Mouse (Mus musculus) hindbrain, embryonic 15.5 days (tissue): ENCODE data around the gene Nme6. TPM values are rescaled to one million over a fixed set of nuclear protein-coding genes. Genes with fewer than 3 reads are reported as not detected.

Experiments
- ATAC-seq: fragments of 200-750 bp; cut with Nextera tagmentation; 2 replicates; pipeline ENCODE4 v1.8.0; 2017; ENCODE audit warnings: low read depth, moderate number of reproducible peaks, moderate TSS enrichment; ENCODE audit not compliant: low FRiP score
- H3K27ac ChIP-seq: fragments of 300-500 bp; sonication (generic); replicated peaks from 2 replicates; pipeline ENCODE4 v1.5.1; 2015; ENCODE audit warnings: mild to moderate bottlenecking, inconsistent platforms
- H3K27me3 ChIP-seq: fragments of 300-500 bp; sonication (generic); 2 replicates; pipeline ENCODE4 v1.6.1; 2015; ENCODE audit warnings: control low read depth, inconsistent platforms
- H3K36me3 ChIP-seq: fragments of 300-500 bp; sonication (generic); 2 replicates; pipeline ENCODE4 v1.6.1; 2015; ENCODE audit warnings: control low read depth, inconsistent platforms
- H3K4me1 ChIP-seq: fragments of 300-500 bp; sonication (generic); replicated peaks from 2 replicates; pipeline ENCODE4 v1.6.1; 2015; ENCODE audit warnings: control low read depth, inconsistent platforms
- H3K4me2 ChIP-seq: fragments of 300-500 bp; sonication (generic); 2 replicates; pipeline ENCODE4 v1.6.1; 2015; ENCODE audit warnings: moderate library complexity, mild to moderate bottlenecking, inconsistent platforms
- H3K4me3 ChIP-seq: fragments of 300-500 bp; sonication (generic); 2 replicates; pipeline ENCODE4 v1.5.1; 2015; ENCODE audit warnings: mild to moderate bottlenecking, inconsistent platforms
- H3K9ac ChIP-seq: fragments of 300-500 bp; sonication (generic); 2 replicates; pipeline ENCODE4 v1.6.1; 2015; ENCODE audit warnings: inconsistent platforms
- H3K9me3 ChIP-seq: fragments of 300-500 bp; sonication (generic); 2 replicates; pipeline ENCODE4 v1.6.1; 2016; ENCODE audit warnings: control low read depth, inconsistent platforms
- WGBS: fragments of 180-500 bp; shearing (Covaris S2); methylation state at CpG from one replicate; pipeline ENCODE4 v1.1.7; 2015; 5-methylcytosine and 5-hydroxymethylcytosine counted together
- polyA plus RNA-seq: library from polyadenylated mRNA; unstranded; fragments of >200 nt; fragmentation: Nextera tagmentation; extraction: Ambion mirVana; gene quantifications from 2 replicates; pipeline ENCODE4 v1.2.1, GENCODE M21; 2015

Gene Nme6
- polyA plus RNA-seq, 1 experiment from 2014 or later, result 72.9 TPM

DNA sequence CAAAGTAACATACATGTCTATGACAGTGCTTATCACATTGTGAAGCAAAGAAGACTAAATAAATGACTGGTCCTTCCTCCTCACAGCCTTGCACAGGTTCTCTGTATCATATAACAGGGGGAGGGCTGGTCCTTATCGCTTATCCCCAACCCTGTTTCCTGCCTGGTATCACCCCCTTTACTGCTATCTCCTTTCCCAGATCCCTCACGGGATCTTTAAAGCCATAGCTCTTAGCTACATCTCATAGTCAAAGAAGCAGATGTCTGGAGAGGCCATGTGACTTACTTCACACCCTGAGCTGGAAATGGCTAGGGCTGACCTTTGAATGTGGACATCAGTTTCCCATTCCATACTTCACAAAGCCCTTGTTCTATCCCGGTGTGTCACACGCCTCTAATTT, 6.8 kb upstream of the Nme6 start:
- ATAC-seq, result no peak
- no peaks in the 10 kb centered on the region for H3K36me3 ChIP-seq
- no peak overlapping the region for H3K27ac ChIP-seq
- no peak overlapping the region for H3K4me3 ChIP-seq
- 70% methylated on average over 4 of the region's 4 CpGs for WGBS
- no peak overlapping the region for H3K9ac ChIP-seq
- H3K9me3 ChIP-seq, result no peaks in the 10 kb centered on the region
- no peaks in the 10 kb centered on the region for H3K27me3 ChIP-seq
- H3K4me1 ChIP-seq, result no peaks in the 10 kb centered on the region
- no peak overlapping the region for H3K4me2 ChIP-seq

DNA sequence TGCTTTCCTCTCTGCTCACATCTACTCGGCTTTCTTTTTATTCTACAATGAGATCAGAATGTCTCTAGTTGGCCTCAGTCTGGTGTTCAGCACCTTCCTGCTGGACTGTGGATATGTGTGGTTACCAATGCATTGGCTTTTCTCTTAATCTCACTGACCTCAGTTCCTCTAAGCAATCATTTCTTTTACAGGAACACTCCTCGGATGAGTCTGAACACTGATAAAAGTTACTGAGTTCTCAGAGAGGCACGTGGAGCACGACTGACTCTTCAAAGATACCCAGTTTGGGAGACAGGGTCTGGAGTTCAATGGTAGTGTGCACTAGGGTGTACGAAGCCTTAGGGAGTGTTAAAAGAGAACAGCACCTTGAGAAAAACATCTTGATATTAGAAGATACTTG, 6.4 kb upstream of the Nme6 start:
- no peaks in the 10 kb centered on the region for H3K36me3 ChIP-seq
- ATAC-seq, result no peak
- no peak overlapping the region for H3K4me3 ChIP-seq
- no peak overlapping the region for H3K4me2 ChIP-seq
- no peak overlapping the region for H3K27ac ChIP-seq
- 78% methylated on average over 5 of the region's 5 CpGs for WGBS
- H3K9ac ChIP-seq, result no peak overlapping the region
- no peaks in the 10 kb centered on the region for H3K9me3 ChIP-seq
- H3K4me1 ChIP-seq, result no peaks in the 10 kb centered on the region
- no peaks in the 10 kb centered on the region for H3K27me3 ChIP-seq

DNA sequence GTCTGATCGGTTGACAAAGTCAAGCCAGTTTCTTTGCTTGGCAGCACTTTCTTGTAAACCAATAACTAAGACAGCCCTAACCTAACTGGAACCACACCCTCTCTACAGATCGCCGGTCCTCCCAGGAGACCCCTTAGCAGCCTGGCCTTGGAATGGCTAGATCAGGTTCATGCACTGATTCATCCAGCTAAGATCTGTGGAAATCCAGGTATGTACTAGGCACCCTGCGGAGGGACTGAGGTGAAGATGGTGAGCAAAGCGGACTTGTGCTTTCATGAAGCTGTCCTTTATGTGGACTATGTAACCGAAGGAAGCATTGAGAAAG, 501 bp downstream of the Nme6 start:
- ATAC-seq, result peak; percentile 66
- WGBS, result 8% methylated on average over 6 of the region's 6 CpGs
- no peaks in the 10 kb centered on the region for H3K27me3 ChIP-seq
- H3K9ac ChIP-seq, result peak overlapping the region; percentile 63
- peak overlapping the region; percentile 89 for H3K4me2 ChIP-seq
- no peaks in the 10 kb centered on the region for H3K9me3 ChIP-seq
- H3K27ac ChIP-seq, result peak overlapping the region; percentile 90
- H3K4me3 ChIP-seq, result peak overlapping the region; percentile 65
- peaks cover 10% of the 10 kb centered on the region for H3K4me1 ChIP-seq
- H3K36me3 ChIP-seq, result 0 out of 2 replicates have a peak, but pooled peaks cover 5% of the 10 kb centered on the region

DNA sequence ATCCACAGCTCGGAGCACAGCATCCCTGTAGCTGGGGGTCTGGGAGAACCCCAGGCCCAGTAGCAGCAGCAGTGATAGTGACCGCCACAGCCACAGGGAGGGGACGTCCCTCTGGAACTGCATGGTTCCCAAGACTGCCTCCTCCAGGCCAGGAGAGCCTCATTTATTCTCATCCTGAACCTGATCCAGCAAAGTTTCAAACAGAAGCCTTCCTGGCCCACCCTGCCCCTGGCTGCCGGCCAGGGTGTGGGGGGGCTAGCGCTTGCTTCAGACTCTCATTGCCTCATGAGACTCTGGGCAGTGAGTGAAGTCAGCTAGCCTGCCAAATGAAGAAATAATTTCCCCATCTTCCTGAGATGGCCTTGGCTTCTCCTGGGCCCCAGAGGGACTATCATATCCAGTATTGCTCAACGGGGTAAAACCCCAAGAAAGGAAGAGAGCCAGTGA, 16.8 kb downstream of the Nme6 start, which contains the start of gene Camp:
Camp (minus strand) TSS at position 306 of the 447 bp plus-strand sequence.
- Histone ChIP-seq H3K36me3 (peaks cover 1% of the 10 kb centered on the region; the same call in 1 of the 2 replicates), H3K4me1 (0 out of 2 replicates have a peak, but pooled peaks cover 3% of the 10 kb centered on the region), H3K4me2 (no peak within 1 kb of the TSS), H3K27ac (no peak within 1 kb of the TSS), H3K9me3 (no peaks in the 10 kb centered on the region), H3K9ac (no peak within 1 kb of the TSS), H3K4me3 (no peak within 1 kb of the TSS), H3K27me3 (no peaks in the 10 kb centered on the region)
- WGBS, result 72% methylated on average over 6 of the region's 6 CpGs
- peak; percentile 30; the same call in 1 of the 2 replicates for ATAC-seq

DNA sequence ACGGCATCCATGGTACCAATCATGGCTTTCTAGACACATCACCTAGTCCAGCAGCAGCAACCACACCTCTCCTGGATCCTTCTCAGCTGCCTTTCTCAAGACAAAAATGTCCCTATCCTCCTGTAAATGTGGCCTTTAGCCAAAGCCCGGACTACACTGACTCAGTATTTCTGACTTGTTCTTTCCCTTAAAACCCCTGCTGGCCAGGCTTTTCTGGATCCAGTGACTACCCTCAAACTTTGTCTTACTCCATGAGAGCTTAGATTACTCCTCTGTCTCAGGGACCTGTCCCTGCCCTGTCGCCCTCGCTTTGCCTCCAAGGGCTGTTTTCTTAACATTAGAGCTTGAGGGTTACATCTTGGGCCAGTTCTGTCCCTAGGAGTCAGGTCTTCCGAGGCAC, 17.6 kb downstream of the Nme6 start:
- Histone ChIP-seq H3K9me3 (no peaks in the 10 kb centered on the region), H3K9ac (no peak overlapping the region), H3K27ac (no peak overlapping the region), H3K36me3 (no peaks in the 10 kb centered on the region), H3K4me2 (no peak overlapping the region), H3K27me3 (no peaks in the 10 kb centered on the region), H3K4me1 (0 out of 2 replicates have a peak, but pooled peaks cover 3% of the 10 kb centered on the region), H3K4me3 (no peak overlapping the region)
- 89% methylated on average over 5 of the region's 5 CpGs for WGBS
- no peak for ATAC-seq

DNA sequence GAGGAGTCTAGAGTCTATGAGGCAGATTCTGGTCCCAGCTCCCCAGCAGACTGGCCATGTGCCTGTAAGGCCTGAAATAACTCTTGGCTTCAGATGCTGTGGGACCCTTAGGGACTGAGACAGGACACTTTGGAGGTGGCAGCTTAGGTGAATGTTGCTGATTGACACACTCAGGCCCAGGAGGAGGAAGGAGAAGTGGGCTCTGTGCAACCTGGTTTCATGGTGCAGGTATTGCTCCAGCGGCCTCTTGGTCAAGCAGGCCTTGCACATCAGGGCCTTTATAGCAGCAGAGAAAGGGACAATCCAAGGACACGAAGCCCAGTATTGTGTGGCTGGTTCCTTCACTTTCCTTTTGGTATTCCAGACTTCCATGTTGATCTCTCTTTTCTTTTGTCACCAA, 21.8 kb downstream of the Nme6 start:
- no peak overlapping the region for H3K4me3 ChIP-seq
- H3K36me3 ChIP-seq, result no peaks in the 10 kb centered on the region
- H3K4me1 ChIP-seq, result 0 out of 2 replicates have a peak, but pooled peaks cover under 1% of the 10 kb centered on the region
- ATAC-seq, result no peak
- no peak overlapping the region for H3K27ac ChIP-seq
- no peak overlapping the region for H3K4me2 ChIP-seq
- WGBS, result 87% methylated on average over 2 of the region's 2 CpGs
- no peaks in the 10 kb centered on the region for H3K27me3 ChIP-seq
- H3K9me3 ChIP-seq, result no peaks in the 10 kb centered on the region
- no peak overlapping the region for H3K9ac ChIP-seq

DNA sequence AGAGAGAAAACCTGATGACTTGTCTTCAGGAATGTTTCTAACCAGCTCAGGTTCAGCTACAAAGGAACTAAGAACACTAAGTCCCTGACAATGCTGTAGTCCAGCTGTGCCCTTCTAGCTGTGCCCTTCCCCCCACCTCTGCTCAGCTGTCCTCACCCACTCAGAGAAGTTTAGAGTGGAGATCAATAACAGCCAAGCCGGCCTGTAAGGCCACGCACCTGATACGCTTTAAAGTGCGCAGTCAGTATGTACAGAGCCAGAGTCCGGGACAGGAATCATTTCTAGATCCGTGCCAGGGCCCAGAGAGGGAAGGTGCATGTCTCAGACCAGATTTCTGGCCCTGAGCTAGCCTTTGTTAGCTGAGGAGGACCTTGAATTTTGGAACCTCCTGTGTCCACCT, 23.4 kb downstream of the Nme6 start:
- Histone ChIP-seq H3K4me3 (no peak overlapping the region), H3K27ac (no peak overlapping the region), H3K36me3 (no peaks in the 10 kb centered on the region), H3K9ac (no peak overlapping the region), H3K4me2 (no peak overlapping the region), H3K4me1 (no peaks in the 10 kb centered on the region), H3K27me3 (no peaks in the 10 kb centered on the region), H3K9me3 (no peaks in the 10 kb centered on the region)
- WGBS, result 88% methylated on average over 6 of the region's 6 CpGs
- ATAC-seq, result no peak

DNA sequence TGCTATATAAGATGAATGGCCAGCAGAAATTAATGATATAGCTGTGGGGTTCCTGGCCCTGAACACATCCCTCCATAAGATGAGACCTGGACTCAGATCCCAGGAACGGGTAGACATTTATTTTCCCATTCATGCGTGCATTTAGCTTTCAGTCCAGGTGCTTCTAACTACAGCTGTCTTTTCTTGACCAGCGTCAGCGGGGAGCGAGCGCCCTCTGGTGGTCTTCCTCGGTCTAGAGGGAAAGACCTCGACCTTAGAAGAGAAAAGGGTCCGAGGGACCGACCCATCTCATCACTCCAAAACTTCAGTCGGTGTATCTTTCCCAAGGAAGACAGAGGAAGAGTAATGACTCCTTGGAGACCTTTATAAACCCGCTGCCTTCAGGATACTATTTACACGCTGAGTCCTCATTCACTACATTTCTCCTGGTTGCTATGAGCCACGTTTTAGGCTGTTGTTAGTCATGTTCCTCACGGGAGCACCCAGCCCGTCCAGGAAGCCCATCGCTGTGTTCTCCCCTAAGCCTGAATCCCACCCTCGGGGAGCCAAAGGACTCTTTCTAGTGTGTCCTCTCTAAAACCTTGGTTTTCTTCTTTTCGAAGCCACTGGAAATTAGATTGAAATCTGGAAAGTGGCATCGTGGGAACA, 30.0 kb downstream of the Nme6 start:
- WGBS, result 20% methylated on average over 20 of the region's 20 CpGs
- H3K27ac ChIP-seq, result no peak overlapping the region
- no peaks in the 10 kb centered on the region for H3K36me3 ChIP-seq
- H3K27me3 ChIP-seq, result no peaks in the 10 kb centered on the region
- H3K9me3 ChIP-seq, result no peaks in the 10 kb centered on the region
- no peak overlapping the region for H3K9ac ChIP-seq
- ATAC-seq, result peak; percentile 59
- H3K4me1 ChIP-seq, result no peaks in the 10 kb centered on the region
- peak overlapping the region; percentile 38 for H3K4me2 ChIP-seq
- no peak overlapping the region for H3K4me3 ChIP-seq

DNA sequence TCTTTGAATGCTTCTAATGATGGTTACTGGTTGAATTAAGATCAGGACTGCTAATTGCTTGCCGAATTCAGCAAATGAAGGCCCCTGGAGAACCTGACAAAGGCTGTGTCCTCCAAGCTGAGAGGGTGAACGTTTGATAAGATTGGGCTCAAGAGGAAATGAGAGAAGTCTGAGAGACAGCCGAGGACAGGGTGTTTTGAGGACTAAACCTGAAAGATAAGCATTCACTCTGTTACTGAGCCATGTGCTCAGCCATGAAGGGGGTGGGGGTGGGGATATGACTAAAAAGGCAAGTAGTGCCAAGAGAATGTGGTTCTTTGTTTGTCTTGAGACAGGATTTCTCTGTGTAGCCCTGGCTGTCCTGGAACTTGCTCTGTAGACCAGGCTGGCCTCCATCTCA, 30.5 kb downstream of the Nme6 start:
- Histone ChIP-seq H3K4me1 (no peaks in the 10 kb centered on the region), H3K27me3 (no peaks in the 10 kb centered on the region), H3K4me3 (no peak overlapping the region), H3K4me2 (no peak overlapping the region), H3K27ac (no peak overlapping the region), H3K36me3 (no peaks in the 10 kb centered on the region), H3K9me3 (no peaks in the 10 kb centered on the region), H3K9ac (no peak overlapping the region)
- no peak for ATAC-seq
- 56% methylated on average over 3 of the region's 3 CpGs for WGBS

DNA sequence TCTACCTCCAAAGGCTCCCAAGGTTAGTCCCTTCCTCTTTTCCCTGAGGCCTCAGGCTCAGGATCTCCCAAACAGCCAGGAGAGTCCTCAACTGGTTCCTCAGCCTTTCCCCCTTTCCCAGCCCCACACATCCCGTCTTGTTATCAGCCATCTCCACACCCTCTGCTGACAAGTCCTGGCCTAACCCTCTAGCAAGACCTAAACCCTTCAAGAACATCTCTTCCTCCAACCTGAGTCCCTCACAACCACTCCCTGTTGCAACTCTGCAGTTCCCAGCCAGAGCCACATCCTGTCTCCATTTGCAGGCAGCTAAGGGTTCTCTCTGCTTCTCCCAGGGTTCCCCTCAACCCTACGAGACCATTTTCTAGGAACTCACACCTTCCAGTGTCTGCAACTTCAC, 33.7 kb downstream of the Nme6 start:
- Histone ChIP-seq H3K9me3 (no peaks in the 10 kb centered on the region), H3K4me1 (no peaks in the 10 kb centered on the region), H3K27ac (no peak overlapping the region), H3K4me3 (no peak overlapping the region), H3K4me2 (no peak overlapping the region), H3K36me3 (no peaks in the 10 kb centered on the region), H3K9ac (no peak overlapping the region), H3K27me3 (no peaks in the 10 kb centered on the region)
- ATAC-seq, result no peak
- 79% methylated on average over 2 of the region's 2 CpGs for WGBS

DNA sequence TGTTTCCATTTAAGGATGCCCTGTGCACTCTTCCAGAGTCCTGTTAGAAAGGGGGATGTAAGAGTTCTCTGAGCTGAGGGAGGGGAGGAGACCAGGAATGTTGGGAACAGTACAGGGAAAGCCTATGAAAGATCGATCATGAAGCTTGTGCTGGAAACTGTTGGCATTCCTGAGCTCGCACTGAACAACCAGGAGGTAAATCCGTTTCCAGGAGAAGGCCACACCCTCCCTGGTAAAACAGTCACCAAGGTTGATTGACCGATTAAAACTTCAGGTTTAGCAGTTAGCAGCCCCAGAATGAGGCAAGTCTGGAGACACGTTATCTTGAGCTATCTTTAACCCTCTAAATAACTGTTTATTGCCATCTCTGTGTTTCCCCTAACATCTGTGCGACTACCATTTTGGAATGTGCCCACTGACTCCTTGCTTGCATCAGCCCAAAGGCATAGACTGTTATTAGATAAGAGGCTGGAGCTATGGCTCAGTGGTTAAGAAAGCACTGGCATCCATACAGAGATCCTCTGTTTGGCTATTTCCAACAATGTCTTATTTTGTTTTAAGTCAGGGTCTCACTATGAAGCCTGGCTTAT, 38.5 kb downstream of the Nme6 start:
- no peaks in the 10 kb centered on the region for H3K9me3 ChIP-seq
- 52% methylated on average over 6 of the region's 6 CpGs for WGBS
- no peak overlapping the region for H3K27ac ChIP-seq
- no peak for ATAC-seq
- H3K27me3 ChIP-seq, result no peaks in the 10 kb centered on the region
- H3K36me3 ChIP-seq, result no peaks in the 10 kb centered on the region
- no peak overlapping the region for H3K4me3 ChIP-seq
- no peak overlapping the region for H3K4me2 ChIP-seq
- H3K9ac ChIP-seq, result no peak overlapping the region
- H3K4me1 ChIP-seq, result peaks cover 4% of the 10 kb centered on the region; the same call in 1 of the 2 replicates

DNA sequence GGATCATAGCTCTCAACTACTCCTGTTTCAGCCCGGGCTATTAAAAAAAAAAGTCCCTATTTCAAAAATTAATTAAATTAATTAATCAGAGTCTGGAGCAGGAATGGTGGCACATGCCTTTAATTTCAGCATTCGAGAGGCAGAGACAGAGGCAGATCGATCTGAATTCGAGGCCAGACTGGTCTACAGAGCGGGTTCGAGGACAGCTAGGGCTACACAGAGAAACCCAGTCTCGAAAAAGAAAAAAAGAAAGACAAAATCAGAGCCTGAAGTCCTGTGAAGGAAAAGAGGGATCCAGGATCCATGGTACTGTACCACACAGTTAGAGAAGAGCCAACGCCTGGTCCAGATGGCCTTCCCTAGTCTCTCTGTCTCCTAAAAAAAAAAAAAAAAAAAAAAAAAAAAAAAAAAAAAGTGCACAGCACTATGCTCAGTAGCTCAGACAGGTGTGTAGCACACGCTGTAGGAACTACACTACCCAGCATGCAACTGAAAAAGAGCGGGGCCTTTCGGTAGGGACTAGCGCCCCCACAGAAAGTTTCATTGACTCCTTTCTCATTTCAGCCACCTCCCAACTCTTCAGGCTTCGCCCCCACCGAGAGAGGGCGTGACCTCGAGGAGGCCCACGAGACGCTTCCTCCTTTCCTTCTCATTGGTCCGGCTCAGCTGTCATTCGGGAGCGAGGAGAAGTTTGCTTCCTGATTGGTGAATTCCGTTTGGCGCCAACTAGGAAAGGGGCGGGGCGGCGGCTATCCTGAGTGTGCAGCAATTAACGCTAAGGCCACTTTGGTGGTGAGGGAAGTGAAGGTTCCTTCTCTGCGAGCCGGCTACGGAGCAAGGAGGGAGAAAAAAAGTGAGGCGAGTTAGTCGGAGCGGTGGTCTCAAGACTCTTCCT, 42.5 kb downstream of the Nme6 start, which contains the start of gene Cdc25a:
Cdc25a (plus strand) TSS at position 783 of the 895 bp plus-strand sequence.
- no peaks in the 10 kb centered on the region for H3K9me3 ChIP-seq
- ATAC-seq, result peak; percentile 93
- H3K36me3 ChIP-seq, result peaks cover 15% of the 10 kb centered on the region
- peak within 1 kb of the TSS; percentile 87 for H3K4me3 ChIP-seq
- peaks cover 17% of the 10 kb centered on the region for H3K4me1 ChIP-seq
- H3K9ac ChIP-seq, result peak within 1 kb of the TSS; percentile 75
- H3K27me3 ChIP-seq, result no peaks in the 10 kb centered on the region
- H3K4me2 ChIP-seq, result peak within 1 kb of the TSS; percentile 63
- H3K27ac ChIP-seq, result peak within 1 kb of the TSS; percentile 77
- 7% methylated on average over 33 of the region's 33 CpGs for WGBS
